Mouse (Mus musculus) forebrain, embryonic 10.5 days (tissue): ENCODE measurements around the gene Dmap1. TPM values are rescaled to one million over a fixed set of nuclear protein-coding genes. Genes with fewer than 3 reads are reported as not detected.

Experiments used
- DNase-seq: peaks from one replicate; pipeline ENCODE4 v3.0.0-alpha.2; 2017; ENCODE audit warnings: low spot score; ENCODE audit errors: extremely low spot score
- H3K27ac ChIP-seq: fragments of 300-500 bp; sonication (generic); 2 replicates; pipeline ENCODE4 v1.5.1; 2016; ENCODE audit warnings: mild to moderate bottlenecking
- H3K27me3 ChIP-seq: fragments of 300-500 bp; sonication (generic); 2 replicates; pipeline ENCODE4 v1.6.1; 2016; ENCODE audit warnings: mild to moderate bottlenecking; ENCODE audit not compliant: poor library complexity, severe bottlenecking
- H3K36me3 ChIP-seq: fragments of 300-500 bp; sonication (generic); replicated peaks from 2 replicates; pipeline ENCODE4 v1.6.1; 2016; ENCODE audit warnings: mild to moderate bottlenecking, moderate library complexity
- H3K4me1 ChIP-seq: fragments of 300-500 bp; sonication (generic); 2 replicates; pipeline ENCODE4 v1.6.1; 2016
- H3K4me3 ChIP-seq: fragments of 300-500 bp; sonication (generic); 2 replicates; pipeline ENCODE4 v1.5.1; 2016; ENCODE audit warnings: mild to moderate bottlenecking, moderate library complexity
- H3K9me3 ChIP-seq: fragments of 300-500 bp; sonication (generic); 2 replicates; pipeline ENCODE4 v1.6.1; 2016; ENCODE audit warnings: mild to moderate bottlenecking, moderate library complexity
- WGBS: fragments of 180-500 bp; shearing (Covaris S2); methylation state at CpG from one replicate; pipeline ENCODE4 v1.1.7; 2016; 5-methylcytosine and 5-hydroxymethylcytosine counted together
- polyA plus RNA-seq: library from polyadenylated mRNA; unstranded; fragments of >200 nt; fragmentation: Nextera tagmentation; extraction: Ambion mirVana; gene quantifications from 2 replicates; pipeline ENCODE4 v1.2.1, GENCODE M21; 2016

Dmap1 gene
- polyA plus RNA-seq, 1 experiment from 2014 or later = 76.1 TPM

DNA sequence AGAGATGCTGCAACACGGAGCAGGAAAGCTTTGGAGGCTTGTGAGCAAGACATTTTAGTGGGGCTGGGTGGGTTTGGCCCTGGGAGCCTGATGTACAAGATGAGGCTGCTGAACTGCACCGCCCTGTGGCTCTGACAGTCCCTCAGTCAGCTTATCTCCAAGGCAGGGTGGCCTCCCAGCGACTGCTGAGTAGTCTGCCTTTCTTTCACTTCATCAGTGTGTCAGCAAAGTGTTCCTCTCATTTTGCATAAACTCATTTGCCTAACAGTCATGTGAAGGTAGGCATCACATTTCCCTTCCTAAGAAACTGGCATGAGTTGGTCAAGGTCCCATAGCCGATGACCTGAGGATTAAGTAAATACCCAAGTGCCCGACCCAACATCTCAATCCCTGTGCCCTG lies 29.3 kb downstream of the Dmap1 start:
- Histone ChIP-seq H3K27me3 (peaks cover 22% of the 10 kb centered on the region), H3K9me3 (no peaks in the 10 kb centered on the region), H3K4me3 (no peak overlapping the region), H3K36me3 (peaks cover 8% of the 10 kb centered on the region), H3K4me1 (peaks cover 97% of the 10 kb centered on the region), H3K27ac (0 out of 2 replicates have a peak overlapping the region, but pooled peaks have one; percentile 66)
- no peak for DNase-seq
- WGBS = 48% methylated on average over 5 of the region's 5 CpGs

GRCm38 (mm10) chr4:117651626-117652101 lies 30.4 kb downstream of the Dmap1 start:
- WGBS = 11% methylated on average over 8 of the region's 8 CpGs
- DNase-seq = peak; percentile 41
- H3K27me3 ChIP-seq = peaks cover 24% of the 10 kb centered on the region
- H3K4me3 ChIP-seq = no peak overlapping the region
- peaks cover 97% of the 10 kb centered on the region for H3K4me1 ChIP-seq
- H3K36me3 ChIP-seq = peaks cover 8% of the 10 kb centered on the region
- H3K27ac ChIP-seq = peak overlapping the region; percentile 66
- H3K9me3 ChIP-seq = no peaks in the 10 kb centered on the region

- H3K9me3 ChIP-seq = no peaks in the 10 kb centered on the region
- DNase-seq = no peak
- H3K4me1 ChIP-seq = peaks cover 82% of the 10 kb centered on the region
- 32% methylated on average over 23 of the region's 23 CpGs for WGBS
- H3K27ac ChIP-seq = peak overlapping the region; percentile 73; the same call in 1 of the 2 replicates
- peaks cover 62% of the 10 kb centered on the region for H3K27me3 ChIP-seq
- peaks cover 8% of the 10 kb centered on the region for H3K36me3 ChIP-seq
- H3K4me3 ChIP-seq = peak overlapping the region; percentile 10; the same call in 1 of the 2 replicates
These were observed 34.9 kb downstream of the Dmap1 start for GRCm38 (mm10) chr4:117646926-117647755.

DNA sequence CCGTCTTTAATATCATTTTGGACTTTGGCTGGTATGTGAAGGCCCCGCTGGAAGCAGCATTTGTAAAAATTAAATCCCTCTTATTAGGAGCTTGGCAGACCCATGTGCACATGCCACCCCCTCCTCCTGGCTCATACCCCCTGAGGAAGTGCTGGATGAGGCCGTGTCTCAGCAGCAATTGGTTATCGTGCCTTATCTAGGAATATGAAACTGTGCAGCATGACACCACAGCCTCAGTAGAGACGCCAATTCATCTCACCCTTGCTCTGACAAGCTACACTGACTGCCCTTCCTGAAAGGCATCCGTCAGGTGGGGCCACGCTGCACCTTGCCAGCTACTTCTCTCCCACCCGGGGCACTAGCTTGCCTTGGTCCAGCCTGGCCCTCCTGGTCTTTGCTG lies 35.6 kb downstream of the Dmap1 start:
- DNase-seq = no peak
- H3K4me1 ChIP-seq = peaks cover 75% of the 10 kb centered on the region
- peak overlapping the region; percentile 73; the same call in 1 of the 2 replicates for H3K27ac ChIP-seq

DNA sequence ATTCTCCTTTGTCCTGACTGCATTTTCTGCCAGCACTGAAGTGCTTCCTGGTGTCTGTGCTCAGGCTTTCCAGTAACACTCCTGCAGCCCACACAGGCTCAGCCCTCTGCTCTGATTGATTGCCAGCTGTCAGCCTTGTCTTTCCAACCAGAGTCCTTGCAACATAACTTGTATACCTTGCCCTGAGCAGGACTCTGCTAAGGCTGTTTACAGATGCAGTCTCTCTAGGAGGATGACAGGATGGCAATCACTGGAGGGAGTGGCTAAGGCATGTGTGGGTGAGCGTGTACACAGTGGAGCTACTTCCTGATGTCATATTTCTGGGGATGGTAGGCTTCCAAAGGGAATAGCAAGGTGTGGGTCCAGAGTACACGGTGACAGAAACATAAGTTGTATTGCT lies 36.2 kb downstream of the Dmap1 start:
- WGBS = 75% methylated on average over 2 of the region's 2 CpGs
- Histone ChIP-seq H3K9me3 (no peaks in the 10 kb centered on the region), H3K27ac (peak overlapping the region; percentile 73), H3K27me3 (peaks cover 62% of the 10 kb centered on the region), H3K36me3 (peaks cover 18% of the 10 kb centered on the region), H3K4me1 (peaks cover 75% of the 10 kb centered on the region), H3K4me3 (no peak overlapping the region)
- DNase-seq = no peak

More for the DNA sequence above, 35.6 kb downstream of the Dmap1 start:
- H3K36me3 ChIP-seq = peaks cover 12% of the 10 kb centered on the region
- no peak overlapping the region; the same call in 1 of the 2 replicates for H3K4me3 ChIP-seq
- H3K27me3 ChIP-seq = peaks cover 62% of the 10 kb centered on the region
- 62% methylated on average over 8 of the region's 8 CpGs for whole genome bisulfite sequencing
- no peaks in the 10 kb centered on the region for H3K9me3 ChIP-seq

- WGBS = 45% methylated on average over 22 of the region's 22 CpGs
- peak overlapping the region; percentile 73 for H3K27ac ChIP-seq
- H3K9me3 ChIP-seq = no peaks in the 10 kb centered on the region
- no peak overlapping the region for H3K4me3 ChIP-seq
- DNase-seq = no peak
- peaks cover 73% of the 10 kb centered on the region for H3K4me1 ChIP-seq
- peaks cover 61% of the 10 kb centered on the region for H3K27me3 ChIP-seq
- H3K36me3 ChIP-seq = peaks cover 20% of the 10 kb centered on the region
These were observed 37.0 kb downstream of the Dmap1 start for GRCm38 (mm10) chr4:117645031-117645435.

GRCm38 (mm10) chr4:117641804-117642203 lies 40.3 kb downstream of the Dmap1 start:
- no peak overlapping the region for H3K27ac ChIP-seq
- 90% methylated on average over 1 of the region's 1 CpGs for WGBS

DNA sequence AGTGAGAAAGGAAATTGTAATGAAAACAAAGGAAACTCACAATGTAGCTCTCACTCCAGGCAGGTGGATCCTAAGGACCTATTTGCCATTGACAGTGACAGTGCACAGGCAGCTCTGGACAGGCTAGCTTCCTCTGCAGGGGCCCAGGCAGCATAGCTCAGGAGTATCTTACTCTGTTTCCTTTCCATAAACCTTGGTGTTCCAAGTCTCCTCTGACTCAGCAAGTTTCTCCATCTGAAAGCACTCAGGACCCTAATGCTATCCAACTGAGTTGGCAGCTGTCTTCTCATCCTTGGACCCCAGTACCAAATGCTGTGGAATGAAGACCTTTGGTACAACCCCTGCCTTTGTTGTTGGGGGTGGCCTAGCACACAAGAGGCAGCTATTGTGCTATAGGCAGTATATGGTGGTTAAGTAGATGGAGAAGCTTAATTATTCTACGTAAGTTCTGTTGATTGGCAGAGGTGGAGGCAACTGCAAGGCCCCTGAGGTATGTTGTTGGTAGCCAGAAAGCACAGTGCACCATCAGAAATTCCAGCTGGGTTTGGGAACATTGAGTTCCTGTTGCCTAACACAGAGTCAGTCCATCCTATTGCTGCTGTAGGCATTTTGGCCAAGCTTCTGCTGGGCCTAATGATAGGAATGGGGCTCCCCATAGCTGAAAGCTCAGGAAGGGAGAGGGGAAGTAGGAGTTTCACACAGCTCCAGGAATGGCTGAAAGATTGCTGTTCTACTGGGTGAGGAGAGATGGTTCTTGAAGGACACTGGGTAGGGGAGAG lies 41.0 kb downstream of the Dmap1 start:
- Histone ChIP-seq H3K4me1 (peaks cover 57% of the 10 kb centered on the region), H3K27ac (no peak overlapping the region), H3K9me3 (no peaks in the 10 kb centered on the region), H3K36me3 (peaks cover 20% of the 10 kb centered on the region), H3K4me3 (no peak overlapping the region), H3K27me3 (peaks cover 35% of the 10 kb centered on the region)
- 94% methylated on average over 1 of the region's 1 CpGs for WGBS
- no peak for DNase-seq

More at GRCm38 (mm10) chr4:117641804-117642203, 40.3 kb downstream of the Dmap1 start:
- no peak for DNase-seq
- Histone ChIP-seq H3K36me3 (peaks cover 20% of the 10 kb centered on the region), H3K4me3 (no peak overlapping the region), H3K9me3 (no peaks in the 10 kb centered on the region), H3K27me3 (peaks cover 42% of the 10 kb centered on the region), H3K4me1 (peaks cover 57% of the 10 kb centered on the region)

GRCm38 (mm10) chr4:117636891-117637613 lies 45.0 kb downstream of the Dmap1 start:
- 0 out of 2 replicates have a peak, but pooled peaks cover 3% of the 10 kb centered on the region for H3K27me3 ChIP-seq
- peak overlapping the region; percentile 24 for H3K4me3 ChIP-seq
- H3K36me3 ChIP-seq = peaks cover 46% of the 10 kb centered on the region
- no peak for DNase-seq
- 34% methylated on average over 22 of the region's 22 CpGs for WGBS
- peaks cover 4% of the 10 kb centered on the region; the same call in 1 of the 2 replicates for H3K9me3 ChIP-seq
- H3K27ac ChIP-seq = peak overlapping the region; percentile 35
- H3K4me1 ChIP-seq = peaks cover 49% of the 10 kb centered on the region

DNA sequence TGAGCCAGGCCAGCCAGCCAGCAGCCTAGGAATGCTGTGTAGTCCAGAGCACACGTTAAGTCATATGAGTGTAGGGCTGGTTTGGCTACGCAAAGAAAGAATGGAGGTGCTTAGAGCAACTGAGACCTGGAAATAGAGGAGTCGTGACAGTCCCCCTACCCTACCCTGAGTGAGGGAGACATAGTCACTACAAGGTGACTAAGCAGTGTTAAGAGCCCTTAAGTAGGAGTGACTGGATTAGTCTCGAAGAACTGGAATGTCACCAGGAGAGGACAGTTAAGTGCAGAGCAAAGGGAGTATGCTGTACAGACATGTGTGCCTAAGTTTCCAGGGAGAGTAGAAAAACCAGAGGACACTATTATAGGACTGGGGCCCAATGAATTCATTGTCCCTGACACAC lies 45.9 kb downstream of the Dmap1 start:
- Histone ChIP-seq H3K9me3 (peaks cover 4% of the 10 kb centered on the region; the same call in 1 of the 2 replicates), H3K4me1 (peaks cover 46% of the 10 kb centered on the region), H3K27ac (peak overlapping the region; percentile 35), H3K4me3 (no peak overlapping the region), H3K27me3 (0 out of 2 replicates have a peak, but pooled peaks cover 3% of the 10 kb centered on the region), H3K36me3 (peaks cover 44% of the 10 kb centered on the region)
- no peak for DNase-seq
- WGBS = 80% methylated on average over 4 of the region's 4 CpGs

GRCm38 (mm10) chr4:117634642-117635041 lies 47.4 kb downstream of the Dmap1 start:
- no peak overlapping the region for H3K27ac ChIP-seq
- H3K9me3 ChIP-seq = peaks cover 4% of the 10 kb centered on the region; the same call in 1 of the 2 replicates
- 90% methylated on average over 7 of the region's 7 CpGs for WGBS
- peaks cover 37% of the 10 kb centered on the region for H3K36me3 ChIP-seq
- peaks cover 47% of the 10 kb centered on the region for H3K4me1 ChIP-seq
- no peak for DNase-seq
- no peak overlapping the region for H3K4me3 ChIP-seq
- 0 out of 2 replicates have a peak, but pooled peaks cover 3% of the 10 kb centered on the region for H3K27me3 ChIP-seq

- DNase-seq = no peak
- H3K27me3 ChIP-seq = no peaks in the 10 kb centered on the region
- no peak overlapping the region for H3K27ac ChIP-seq
- peaks cover 53% of the 10 kb centered on the region for H3K4me1 ChIP-seq
- no peak overlapping the region for H3K4me3 ChIP-seq
- 90% methylated on average over 5 of the region's 5 CpGs for WGBS
- H3K9me3 ChIP-seq = peaks cover 4% of the 10 kb centered on the region; the same call in 1 of the 2 replicates
- peaks cover 37% of the 10 kb centered on the region for H3K36me3 ChIP-seq
These were observed 48.5 kb downstream of the Dmap1 start for GRCm38 (mm10) chr4:117633527-117633926.
